Mouse (Mus musculus) cerebellum, adult 11-12 months (tissue): ENCODE results near the gene Ociad2.
A peak's percentile ranks its signal among the peaks of the same experiment; 100 is the strongest.

Experiments
- DNase-seq: peaks from one replicate; pipeline ENCODE4 v3.0.0; 2022

Gene Ociad2

DNA sequence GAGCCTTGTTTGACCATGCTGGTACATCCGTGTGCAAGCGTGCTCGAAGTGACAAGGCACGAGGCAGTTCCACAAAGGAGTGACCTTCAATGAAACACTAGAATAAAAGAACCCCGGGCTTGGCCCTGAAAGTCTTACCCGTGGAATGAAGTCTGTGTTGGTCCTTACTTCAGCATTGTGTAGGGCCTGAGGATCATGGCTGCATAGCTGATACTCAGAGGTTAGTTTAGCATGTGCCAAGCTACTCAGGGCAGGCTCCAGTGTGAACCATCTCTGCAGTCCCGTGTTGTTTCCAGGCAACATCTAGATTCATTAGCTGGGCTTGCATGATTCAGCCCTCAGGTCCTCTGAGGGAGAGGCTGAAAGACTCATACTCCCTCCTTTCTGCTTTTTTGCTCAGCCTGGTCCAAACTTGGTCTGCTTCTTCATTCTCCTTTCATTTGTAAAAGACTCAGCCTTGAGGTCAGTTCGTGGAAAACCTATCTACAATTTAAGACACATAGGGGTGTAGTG lies at the start of gene Ociad2:
Gene Ociad2 (minus strand): TSS at position 306 of the 513 bp plus-strand sequence.
- DNase-seq, result no peak

DNA sequence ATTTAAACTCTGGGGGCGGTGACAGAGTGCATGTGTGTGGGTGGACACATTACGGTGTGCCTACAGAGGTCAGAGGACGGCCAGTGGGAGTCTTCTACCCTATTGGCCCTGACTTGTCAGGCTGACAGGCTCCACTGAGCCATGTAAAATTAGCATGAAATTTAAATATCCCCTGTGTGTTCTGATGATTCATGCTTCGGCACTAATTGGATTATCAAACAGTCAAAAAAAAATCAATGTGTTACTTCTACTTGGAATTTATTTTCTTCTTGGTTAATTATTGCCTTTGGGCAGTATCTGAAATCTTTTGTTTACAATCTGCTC lies 42.8 kb upstream of the Ociad2 start:
- DNase-seq, result no peak

DNA sequence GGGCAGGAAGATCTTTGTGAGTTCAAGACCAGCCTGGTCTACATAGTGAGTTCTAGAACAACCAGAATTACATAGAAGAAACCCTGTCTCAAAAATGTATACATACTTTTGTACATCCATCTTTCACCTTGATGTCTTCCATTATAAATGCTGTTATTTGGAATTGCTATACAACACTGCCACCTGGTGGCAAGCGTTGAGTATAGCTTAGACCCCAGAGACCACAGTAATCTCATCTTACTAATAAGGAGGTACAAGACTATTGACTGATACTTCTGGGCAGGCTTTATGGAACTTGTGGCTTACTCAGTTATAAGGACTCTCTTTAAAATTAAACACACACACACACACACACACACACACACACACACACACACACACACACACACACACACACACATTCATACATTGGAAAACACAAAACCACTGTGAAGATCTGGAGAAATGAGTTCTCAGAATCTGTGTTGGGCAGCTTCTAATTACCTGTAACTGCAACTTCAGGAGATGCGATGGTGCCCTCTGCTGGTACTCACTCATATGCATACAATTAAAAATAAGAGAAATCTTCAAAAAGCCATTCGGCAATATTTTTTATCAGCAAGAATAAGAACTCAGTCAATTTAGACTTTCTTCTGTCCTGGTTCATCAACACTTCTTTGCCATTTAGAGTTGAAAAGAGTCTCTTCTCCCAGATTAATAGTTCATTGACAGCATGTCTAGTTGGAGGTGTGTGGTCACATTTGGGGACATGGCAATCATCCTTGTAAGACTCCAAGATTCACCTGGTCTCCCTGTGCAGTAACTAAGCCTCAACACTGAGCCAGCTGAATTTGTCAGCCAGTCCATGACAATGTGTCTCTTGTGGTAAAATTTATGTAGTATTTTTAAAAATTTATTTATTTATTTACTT lies 42.2 kb upstream of the Ociad2 start:
- peak; percentile 23 for DNase-seq

DNA sequence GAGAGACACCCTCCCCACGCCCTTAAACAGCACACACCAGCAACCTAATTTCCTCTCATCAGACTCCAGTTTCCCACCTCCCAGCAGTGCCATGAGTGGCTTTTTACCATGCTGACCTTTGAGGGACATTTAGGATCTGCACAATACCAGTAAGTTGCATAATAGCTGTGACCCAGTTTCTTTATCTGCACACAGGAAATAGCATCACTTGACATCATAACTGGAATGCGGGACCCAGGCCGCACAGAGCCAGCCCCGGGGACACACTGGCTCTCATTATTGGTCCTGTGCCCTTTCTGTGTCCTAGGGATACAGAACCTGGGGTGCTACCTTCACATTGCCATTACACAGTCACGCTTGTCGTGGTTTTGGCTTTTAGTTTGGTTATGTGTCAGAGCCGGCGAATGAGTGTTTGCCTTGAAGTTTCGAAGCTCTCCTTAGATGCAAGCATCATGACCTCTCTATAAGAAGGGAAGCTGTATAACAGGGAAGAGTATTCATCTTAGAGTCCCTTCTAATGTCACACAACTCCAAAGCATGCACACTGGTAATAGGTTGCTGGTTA lies 41.2 kb upstream of the Ociad2 start:
- DNase-seq, result no peak

DNA sequence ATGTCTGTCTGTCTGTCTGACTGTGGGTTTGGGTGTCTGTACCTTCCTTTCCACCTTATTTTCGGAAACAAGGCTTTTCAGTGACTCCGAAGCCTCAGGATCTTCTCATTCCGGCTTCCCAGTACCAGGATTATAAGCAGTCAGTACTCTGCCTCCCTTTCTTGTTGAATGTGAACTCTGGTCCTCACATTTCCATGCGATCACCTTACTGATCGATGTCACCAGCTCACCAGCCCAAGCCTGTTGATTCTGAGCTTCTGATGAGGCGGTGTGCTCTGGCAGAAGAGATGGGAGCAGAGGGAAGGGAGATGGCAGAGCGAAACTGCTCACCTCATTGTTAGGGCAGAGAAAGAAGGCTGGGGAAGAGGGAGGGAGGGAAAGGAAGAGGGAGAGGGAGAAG lies 40.7 kb upstream of the Ociad2 start:
- no peak for DNase-seq

DNA sequence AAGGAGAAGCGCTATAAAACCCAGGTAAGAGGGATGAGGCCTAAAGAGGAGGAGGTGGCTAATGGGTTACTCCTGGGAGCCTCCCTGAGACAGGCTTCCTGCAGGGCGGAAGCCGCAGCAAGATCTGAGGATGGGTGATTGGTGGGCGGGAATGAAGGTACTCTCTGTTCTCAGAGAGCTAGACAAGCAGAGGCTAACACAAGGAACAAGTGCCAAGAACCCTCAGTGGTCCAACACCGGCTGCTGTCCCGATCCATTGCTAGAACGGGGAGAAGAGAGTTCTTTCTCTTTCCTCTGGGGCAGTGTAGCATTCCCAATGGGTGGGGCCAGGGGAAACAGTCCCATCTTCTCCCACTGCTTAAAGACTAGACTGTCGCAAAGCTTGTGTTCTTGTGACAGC lies 40.0 kb upstream of the Ociad2 start:
- no peak for DNase-seq

DNA sequence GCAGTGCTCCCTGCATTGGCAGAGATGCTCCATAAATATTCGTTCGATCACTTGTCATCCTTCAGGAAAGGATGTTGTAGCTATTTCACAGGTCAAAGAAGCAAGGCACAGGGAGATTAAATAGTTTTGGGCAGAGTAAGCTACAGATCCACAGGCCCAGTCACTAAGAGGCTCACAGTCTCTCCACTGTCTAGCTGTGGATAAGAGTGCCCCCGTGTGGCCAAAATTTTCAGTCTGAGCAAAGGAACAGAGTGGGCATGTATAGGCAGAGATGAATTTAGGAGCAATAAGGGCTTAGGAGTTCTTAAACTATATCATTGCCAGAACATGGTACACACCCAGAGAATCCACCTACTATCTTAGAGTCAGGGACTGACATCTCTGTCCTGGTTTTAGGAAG lies 39.1 kb upstream of the Ociad2 start:
- DNase-seq, result peak; percentile 18

DNA sequence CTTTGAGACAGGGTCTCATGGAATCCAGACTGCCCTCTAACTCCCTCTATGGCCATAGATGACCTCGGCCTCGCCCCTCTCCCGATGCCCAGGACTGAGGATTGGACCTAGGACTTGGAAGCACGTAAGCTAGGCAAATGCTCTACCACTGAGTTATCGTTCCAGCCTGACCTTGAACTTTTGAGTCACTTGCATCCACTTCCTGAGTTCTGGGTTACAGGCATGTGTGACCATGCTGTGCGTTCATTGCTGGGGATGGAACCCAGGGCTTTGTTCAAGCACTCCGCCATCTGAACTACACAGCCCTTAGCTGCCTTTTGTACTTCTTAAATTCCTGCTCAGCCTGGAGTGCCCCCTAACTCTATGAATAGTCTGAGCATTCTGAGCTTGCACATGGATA lies 35.7 kb upstream of the Ociad2 start:
- no peak for DNase-seq

DNA sequence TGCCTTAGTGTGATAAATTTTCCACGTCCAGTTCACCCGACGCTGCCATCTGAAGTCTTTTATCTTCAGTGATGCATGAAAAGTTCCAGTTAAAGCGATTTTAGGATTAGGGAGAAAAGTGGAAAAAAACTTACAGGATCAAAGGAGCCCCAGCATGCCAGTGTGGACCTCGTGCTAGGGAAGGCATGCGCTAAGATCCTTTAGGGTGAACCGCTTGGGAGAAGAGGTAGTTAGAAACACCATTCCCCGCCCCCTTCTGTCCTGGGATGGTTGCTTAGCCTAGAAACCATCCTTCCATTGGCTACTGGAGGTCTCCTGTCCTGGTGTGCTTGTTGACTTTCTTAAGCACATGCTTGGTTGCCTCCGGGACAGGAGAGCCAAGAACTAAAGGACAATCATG lies 35.2 kb upstream of the Ociad2 start:
- no peak for DNase-seq

DNA sequence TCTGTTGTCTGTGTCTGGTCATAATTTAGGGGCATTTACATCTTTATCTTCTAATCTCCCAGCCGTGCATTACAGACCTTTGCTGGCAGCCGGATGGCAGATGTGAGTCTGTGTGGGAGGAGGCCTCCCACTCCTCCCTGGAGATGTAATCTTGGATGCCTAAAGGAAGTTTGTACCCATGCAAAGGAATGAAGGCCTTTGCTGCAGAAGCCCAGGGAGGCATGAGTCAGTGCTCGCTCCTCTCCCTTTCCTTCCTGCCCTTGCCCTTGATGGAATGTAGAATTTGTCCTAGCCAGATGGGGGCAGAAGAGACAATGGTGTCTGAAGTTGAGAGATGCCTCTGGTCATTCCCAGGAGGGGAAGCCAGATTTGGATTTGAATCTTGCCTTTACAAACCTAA lies 32.4 kb upstream of the Ociad2 start:
- no peak for DNase-seq

DNA sequence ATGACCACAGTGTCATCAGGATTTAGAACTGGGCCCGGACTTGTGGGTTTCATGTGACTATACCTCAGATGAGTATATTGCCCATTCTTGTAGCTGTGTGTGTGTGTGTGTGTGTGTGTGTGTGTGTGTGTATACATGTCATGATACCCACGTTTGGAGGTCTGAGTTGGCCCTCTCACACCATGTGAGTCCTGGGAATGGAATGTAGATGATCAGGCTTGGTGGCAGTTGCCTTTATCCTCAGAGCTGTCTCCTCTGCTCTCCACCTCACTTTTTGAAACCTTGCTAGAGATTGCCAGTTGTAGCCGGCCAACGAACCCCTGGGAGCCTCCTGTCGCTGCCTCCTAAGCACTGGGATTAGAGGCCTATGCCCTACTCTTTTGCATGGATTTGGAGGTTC lies 31.8 kb upstream of the Ociad2 start:
- DNase-seq, result no peak

DNA sequence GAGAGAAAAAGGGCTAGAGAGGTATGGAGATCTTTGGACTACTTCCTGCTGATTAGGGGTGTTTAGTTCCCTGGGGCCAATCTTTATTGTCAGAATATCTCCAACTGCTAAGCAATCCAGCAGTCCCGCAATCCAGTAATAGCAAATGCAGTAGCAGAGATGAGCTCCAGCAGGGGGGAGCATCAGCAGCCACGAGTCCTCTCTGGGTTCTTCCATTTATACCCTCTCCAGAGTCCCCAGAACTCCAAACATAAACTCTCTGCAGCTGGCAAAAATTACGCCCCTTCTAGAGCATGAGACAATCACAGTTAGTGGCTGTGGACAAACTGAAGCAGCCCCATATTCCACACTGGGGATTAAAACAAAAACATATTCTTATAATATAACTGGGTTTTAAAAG lies 28.9 kb upstream of the Ociad2 start:
- DNase-seq, result no peak

DNA sequence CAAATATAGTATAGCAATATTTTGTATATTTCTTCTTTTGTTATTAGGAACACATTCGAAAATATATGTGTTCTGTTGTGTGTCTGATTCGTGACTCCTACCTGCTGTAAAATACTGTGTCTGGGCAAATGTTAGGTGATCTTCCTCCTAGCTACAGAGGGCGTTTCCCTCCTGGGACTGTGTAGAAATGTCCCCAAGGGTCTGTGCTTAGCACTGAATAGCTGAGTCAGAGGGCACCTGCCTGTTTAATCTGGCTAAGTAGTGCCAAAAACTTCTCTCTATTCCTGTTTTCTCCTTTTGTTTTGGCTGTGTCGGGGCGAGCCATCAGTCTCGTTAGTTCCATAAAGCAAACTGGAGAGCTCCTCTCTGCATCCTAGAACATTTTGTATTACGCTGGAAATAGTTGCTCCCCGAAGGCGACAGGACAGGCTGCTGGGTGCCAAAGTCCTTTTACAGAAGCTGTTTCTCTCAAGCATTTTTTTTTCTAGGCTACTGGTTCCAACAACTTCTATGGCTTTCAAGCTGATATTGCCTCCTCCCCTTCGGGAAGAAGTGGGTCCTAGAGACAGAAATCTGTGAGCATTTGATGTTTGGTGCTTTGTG lies 28.1 kb upstream of the Ociad2 start:
- DNase-seq, result no peak

DNA sequence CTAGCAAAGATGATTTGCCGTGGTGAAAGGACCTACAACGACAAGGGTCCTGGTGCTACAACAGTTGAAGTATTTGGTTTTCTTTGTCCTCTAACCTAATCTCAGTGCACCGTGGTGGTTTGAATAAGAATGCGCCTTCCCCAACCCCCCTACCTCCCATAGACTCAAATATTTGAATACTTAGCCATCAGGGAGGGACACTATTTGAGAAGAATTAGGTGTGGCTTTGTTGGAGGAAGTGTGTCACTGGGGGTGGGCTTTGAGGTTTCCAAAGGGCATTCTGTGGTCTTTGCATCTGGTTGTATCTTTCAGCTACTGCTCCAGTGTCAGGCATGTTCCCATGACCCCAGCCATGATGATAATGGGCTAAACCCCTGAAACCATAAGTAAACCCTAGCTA lies 27.1 kb upstream of the Ociad2 start:
- DNase-seq, result no peak

DNA sequence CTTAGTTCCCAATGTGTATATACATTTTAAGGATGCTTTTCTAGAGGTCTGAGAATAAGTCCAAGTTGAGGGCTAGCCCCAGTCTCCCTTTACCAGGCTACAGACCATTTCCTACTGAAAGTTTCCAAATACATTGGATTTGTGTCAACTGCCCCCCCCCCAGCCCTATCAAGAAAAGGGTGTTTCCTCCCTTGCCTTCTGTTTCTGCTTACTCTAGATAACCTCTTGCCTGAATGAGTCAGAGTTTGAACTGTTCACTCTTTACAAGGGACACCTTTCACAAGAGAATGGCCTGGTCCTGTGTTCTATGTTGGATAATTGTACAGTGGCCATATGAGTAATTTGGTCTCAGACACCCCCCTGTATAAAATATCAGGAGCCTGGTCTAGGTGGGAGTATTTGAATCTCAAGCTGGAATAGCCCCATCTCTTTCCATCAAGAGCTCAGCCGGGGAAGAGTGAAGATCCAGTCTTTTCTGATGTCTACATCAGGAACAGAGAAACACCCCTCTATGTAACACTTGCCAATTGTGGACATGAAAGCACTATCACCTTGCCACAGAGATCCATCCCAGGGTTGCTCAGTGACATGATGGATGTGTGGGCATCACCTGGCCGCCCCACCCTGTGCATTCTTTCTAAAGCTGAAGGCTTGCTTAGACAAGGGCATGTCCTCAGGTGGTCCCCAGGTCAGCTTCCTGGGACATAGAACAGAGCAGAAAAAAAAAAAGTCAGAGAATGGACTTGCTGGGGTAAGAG lies 23.5 kb upstream of the Ociad2 start:
- no peak for DNase-seq

DNA sequence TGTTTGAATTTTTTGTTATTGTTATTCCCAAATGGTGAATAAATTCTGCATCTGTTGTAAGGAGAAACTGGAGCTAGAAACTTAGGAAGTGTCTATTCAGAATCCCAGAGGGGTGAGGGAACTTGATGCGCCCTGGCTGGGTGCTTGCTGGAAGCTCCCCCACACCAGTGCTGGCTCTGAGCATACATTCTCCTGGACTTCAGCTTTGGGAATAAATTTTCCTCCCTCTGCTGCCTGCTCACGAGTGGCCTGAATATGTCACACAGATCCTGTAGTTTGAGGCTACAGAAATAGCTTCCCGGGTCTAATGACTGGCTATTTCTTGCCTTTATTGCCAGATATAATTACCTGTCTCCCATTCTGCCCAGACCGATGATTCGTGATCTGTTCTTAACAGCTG lies 22.0 kb upstream of the Ociad2 start:
- no peak for DNase-seq

DNA sequence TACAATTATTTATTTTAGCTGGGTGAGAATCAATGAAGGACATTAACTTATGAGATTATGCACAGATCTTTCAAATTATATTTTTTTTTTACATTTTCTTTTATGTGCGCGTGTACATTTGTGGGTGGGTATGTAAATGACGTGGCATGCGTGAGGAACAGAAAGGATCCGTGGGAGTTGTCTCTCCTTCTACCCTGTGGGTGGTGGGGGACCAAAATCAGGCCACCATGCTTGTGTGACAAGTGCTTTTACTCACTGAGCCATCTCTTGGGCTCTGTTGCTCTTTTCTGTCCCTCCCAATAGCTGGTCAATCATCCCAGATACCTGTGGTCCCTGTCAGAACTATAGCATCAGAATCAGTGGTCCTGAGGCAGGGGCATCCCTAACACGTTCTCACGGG lies 21.5 kb upstream of the Ociad2 start:
- DNase-seq, result no peak

DNA sequence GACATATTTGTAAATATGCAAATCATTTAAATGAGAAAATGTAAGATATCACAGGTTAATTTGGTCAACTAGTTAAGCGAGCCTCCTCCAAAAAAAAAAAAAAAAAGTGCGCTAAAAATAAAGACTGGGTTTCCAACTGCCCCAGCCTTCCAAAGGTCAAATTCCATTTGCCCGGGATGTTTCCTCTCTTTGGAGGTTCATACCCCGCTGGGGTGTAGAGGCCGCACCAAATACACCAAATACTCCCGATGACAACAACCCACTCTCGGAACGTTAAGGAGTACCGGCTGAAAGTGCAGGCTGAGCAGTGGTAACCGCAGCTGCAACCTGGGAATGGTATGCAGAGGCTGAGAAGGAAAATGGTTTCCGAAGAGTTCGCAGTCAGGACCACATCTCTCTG lies 19.4 kb upstream of the Ociad2 start:
- no peak for DNase-seq

DNA sequence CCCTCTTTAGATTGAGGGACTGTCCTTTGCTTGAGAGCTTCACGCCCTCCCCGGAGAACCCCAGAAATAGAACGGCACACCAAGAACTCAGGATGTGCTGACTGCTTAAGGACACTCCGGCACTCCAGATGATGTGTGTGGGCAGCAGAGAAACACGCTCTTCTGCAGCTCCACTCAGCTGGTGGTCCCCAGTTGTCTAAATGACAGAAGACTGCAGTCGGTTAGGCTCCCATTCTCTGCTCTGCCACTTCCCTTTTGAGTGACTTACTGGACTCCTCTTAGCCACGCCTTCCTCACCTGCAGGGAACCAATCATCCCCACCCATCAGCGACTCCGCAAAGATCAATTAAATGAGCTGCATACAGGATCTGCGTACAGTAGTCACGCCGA lies 18.9 kb upstream of the Ociad2 start:
- DNase-seq, result no peak

DNA sequence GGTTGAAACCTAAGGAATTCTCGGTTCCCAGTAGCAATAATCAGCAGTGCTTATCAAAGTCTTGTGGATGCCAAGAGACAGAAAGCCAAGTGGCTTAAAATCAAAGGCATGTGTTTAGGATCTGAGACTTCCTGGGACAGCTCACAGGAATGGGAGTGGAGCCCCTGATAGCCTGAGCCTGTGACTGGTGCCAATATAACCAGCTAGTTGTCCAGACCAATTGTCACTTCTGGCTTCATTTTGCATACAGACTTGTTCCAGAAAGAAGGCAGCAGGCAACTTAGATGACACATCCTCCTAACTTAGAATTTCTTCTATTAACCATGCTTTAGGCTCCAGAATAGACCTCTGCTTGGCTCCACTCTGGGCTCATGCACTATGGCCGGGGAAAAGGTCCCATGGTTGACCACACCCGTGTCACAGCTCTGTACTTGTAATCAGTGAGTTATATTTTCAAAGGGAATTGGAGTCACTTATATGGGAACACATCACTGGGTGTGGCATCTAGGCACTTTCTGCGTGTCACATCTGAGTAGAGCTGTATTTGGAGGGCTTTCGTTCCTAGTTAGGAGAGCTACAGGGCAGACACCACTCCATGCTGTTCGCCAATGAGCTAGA lies 18.4 kb upstream of the Ociad2 start:
- no peak for DNase-seq

DNA sequence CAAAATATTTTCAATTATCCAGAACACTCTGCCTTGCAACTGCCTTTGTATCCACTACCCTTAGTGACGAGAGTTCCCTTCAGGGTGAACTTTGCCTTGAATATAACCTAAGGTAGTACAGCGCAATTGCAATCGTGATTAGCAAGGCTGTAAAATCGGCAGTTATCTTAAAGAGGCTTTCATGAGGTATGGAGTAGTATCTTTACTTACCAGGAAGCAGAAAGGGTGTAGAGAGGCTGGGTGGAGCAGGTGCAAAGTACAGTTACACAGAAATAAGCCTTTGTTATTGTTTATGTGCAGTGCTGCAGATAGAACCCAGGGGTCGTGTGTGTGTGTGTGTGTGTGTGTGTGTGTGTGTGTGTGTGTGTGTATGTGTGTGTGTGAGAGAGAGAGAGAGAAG lies 14.6 kb upstream of the Ociad2 start:
- no peak for DNase-seq

DNA sequence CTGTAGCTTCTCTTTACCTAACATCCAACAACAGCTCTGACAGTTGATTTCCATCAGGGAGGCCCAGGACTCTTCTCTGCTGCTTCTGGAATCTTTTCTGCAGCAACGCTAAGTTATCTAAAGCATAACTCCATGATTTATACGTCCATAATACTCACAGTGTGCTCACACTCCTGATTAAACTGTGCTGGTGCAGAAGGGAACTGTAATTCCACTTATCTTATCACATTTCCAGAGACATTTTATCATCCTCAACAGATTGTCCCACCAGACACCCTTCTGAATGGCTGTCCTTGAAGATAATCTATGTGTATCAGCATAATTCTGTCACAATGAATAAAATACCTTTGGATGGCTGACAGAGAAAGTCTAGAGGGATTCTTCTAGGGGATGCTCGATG lies 13.2 kb upstream of the Ociad2 start:
- DNase-seq, result no peak

DNA sequence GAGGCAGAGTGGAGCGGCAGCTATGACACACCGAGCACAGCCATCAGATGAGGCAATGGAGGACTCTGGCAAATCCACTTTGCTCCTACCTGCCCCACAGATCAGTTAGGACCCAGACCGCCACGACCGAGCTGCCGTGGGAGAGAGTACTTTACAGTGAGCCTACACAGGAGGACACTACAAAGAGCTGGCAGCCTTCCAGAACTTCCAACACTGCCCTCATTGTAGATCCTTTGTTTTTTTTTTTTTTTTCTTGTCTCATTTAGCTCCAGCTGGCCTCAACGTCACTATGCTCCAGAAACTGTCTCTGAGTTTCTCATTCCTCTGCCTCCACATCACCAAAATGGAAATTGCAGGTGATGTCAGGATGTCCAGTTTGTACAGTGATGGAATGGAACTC lies 12.7 kb upstream of the Ociad2 start:
- no peak for DNase-seq
